Mouse (Mus musculus) testis, adult 2 months (tissue): ENCODE data around the gene Nup210.

ENCODE experiments used
- CTCF ChIP-seq: fragments of 200-500 bp; IDR thresholded peaks from 2 replicates; pipeline ENCODE4 v1.5.1; 2012; ENCODE audit warnings: low read depth, mild to moderate bottlenecking, inconsistent platforms, low read length, moderate library complexity; ENCODE audit not compliant: control insufficient read depth, insufficient read depth, insufficient replicate concordance
- POLR2A ChIP-seq: fragments of 200-500 bp; IDR thresholded peaks from 2 replicates; pipeline ENCODE4 v1.6.1; 2012; ENCODE audit warnings: low read depth, mild to moderate bottlenecking, inconsistent platforms, low read length, moderate library complexity; ENCODE audit not compliant: control insufficient read depth

DNA sequence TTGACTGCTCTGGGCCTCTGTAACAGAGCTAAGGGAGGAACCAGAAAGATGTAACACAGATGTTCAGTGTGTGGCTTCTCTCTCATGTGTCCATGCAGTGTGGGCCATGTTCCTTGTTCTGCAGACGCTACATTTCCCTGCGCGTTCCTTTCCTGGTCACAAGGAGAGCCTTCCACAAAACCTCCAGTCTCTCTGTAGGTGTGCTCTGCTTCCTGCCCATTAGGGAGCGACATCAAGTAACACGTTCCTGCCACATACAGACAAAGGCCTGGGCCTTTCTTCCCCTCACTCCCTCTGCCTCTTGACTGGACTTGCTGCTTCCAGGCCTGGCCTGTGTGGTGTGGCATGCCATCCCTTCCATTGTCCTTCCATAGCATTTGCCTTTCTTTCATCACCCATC, 88.4 kb downstream of the Nup210 start:
- no peak for TF ChIP-seq CTCF
- no peak for TF ChIP-seq POLR2A
